Comparison of ENCODE assay signal across 12 mouse cellular contexts in genomic region chr15:99319411-99319871, GRCm38 (mm10). TPM values are rescaled to one million over a fixed set of nuclear protein-coding genes. Genes with fewer than 3 reads are reported as not detected.
A peak's percentile ranks its signal among the peaks of the same experiment; 100 is the strongest.
DNase-seq lines count a peak whose midpoint lies in the region; ATAC-seq and TF ChIP-seq lines count a peak whose summit lies in the region.
"Had no signal": no experiment of that assay in that cellular context is flagged by ENCODE, and none has a peak within 500 bp of the region (broad histone marks: within the 10 kb centered on the region; RNA-seq: fewer than 3 reads in every experiment).

No protein-coding gene starts in this region.

- H3K27me3 ChIP-seq in lung, embryonic 14.5 days (ENCODE audit: insufficient read depth, low read length) = no peaks in the 10 kb centered on the region
- H3K27me3 ChIP-seq: hindbrain, embryonic 15.5 days; midbrain, embryonic 12.5 days had no signal

- peak; percentile 31; the same call in 1 of the 2 replicates for ATAC-seq in lung, embryonic 14.5 days (ENCODE audit: insufficient read depth)
- ATAC-seq in megakaryocyte progenitor cell, adult 5-6 weeks (replicated peaks; ENCODE audit: poor library complexity) = no peak

- peak overlapping the region; percentile 71 for H3K27ac ChIP-seq in lung, embryonic 14.5 days (ENCODE audit: low read depth)
- H3K27ac ChIP-seq: hindbrain, embryonic 15.5 days; midbrain, embryonic 12.5 days had no signal

- peaks cover 97% of the 10 kb centered on the region for H3K36me3 ChIP-seq in lung, embryonic 14.5 days (ENCODE audit: insufficient read depth)

- H3K9me3 ChIP-seq in lung, embryonic 14.5 days (ENCODE audit: low read depth, low read length) = no peaks in the 10 kb centered on the region
- H3K9me3 ChIP-seq: hindbrain, embryonic 15.5 days; midbrain, embryonic 12.5 days had no signal

- no peaks in the 10 kb centered on the region for H3K4me1 ChIP-seq in lung, embryonic 14.5 days (ENCODE audit: insufficient read depth)
- H3K4me1 ChIP-seq: hindbrain, embryonic 15.5 days; midbrain, embryonic 12.5 days had no signal

- no peak for TF ChIP-seq CTCF in lung, embryonic 14.5 days (IDR thresholded peaks at IDR 0.05; ENCODE audit: low read depth)

- WGBS in lung, embryonic 14.5 days = 64% methylated on average over 3 of the region's 3 CpGs

- no peak overlapping the region for H3K4me3 ChIP-seq in lung, embryonic 14.5 days (ENCODE audit: low read depth, low read length)
- H3K4me3 ChIP-seq: hindbrain, embryonic 15.5 days; midbrain, embryonic 12.5 days had no signal

- peak; percentile 56 to 57 for DNase-seq in cerebellum, postnatal 10 days
- no peak for DNase-seq in cerebellum, postnatal 4 days (ENCODE audit: low spot score in 2 of 2)
- DNase-seq in lung, embryonic 14.5 days = peak; percentile 41
- DNase-seq in lung, postnatal 14 days = no peak
- DNase-seq in kidney, postnatal 25 days = peak; percentile 54 to 78
- DNase-seq in testis, postnatal 10 days (ENCODE audit: low spot score) = peak; percentile 72
- DNase-seq in urinary bladder, postnatal 10 days (ENCODE audit: low spot score) = no peak
- DNase-seq: B cell, adult 2 months; right cerebral cortex, postnatal 25 days had no signal

- H3K4me2 ChIP-seq in lung, embryonic 14.5 days = no peak overlapping the region
- H3K4me2 ChIP-seq: hindbrain, embryonic 15.5 days; midbrain, embryonic 12.5 days had no signal

- no peak overlapping the region for H3K9ac ChIP-seq in lung, embryonic 14.5 days
- H3K9ac ChIP-seq: hindbrain, embryonic 15.5 days; midbrain, embryonic 12.5 days had no signal

RNA-seq across cellular contexts. Expression of gene Fam186b, which starts 23.8 kb away (rescaled TPM):
- polyA plus RNA-seq in lung, embryonic 14.5 days (2014; fragmentation: Nextera tagmentation; extraction: Ambion mirVana) = 0.05 and 0.15 TPM in 2 replicates
- total RNA-seq in megakaryocyte progenitor cell, adult 5-6 weeks (2015) = not detected in 2 replicates
- not detected in 2 replicates for total RNA-seq in megakaryocyte progenitor cell, adult 5-6 weeks (2017)

RNA-seq across cellular contexts. Expression of gene Prpf40b, which starts 24.6 kb away (rescaled TPM):
- 48.3 and 59.1 TPM in 2 replicates for polyA plus RNA-seq in lung, embryonic 14.5 days (2014; fragmentation: Nextera tagmentation; extraction: Ambion mirVana)
- total RNA-seq in megakaryocyte progenitor cell, adult 5-6 weeks (2015) = 7.8 and 11.0 TPM in 2 replicates
- 8.1 and 10.3 TPM in 2 replicates for total RNA-seq in megakaryocyte progenitor cell, adult 5-6 weeks (2017)

RNA-seq across cellular contexts. Expression of gene Fmnl3, which starts 50.8 kb away (rescaled TPM):
- 31.7 and 33.5 TPM in 2 replicates for polyA plus RNA-seq in lung, embryonic 14.5 days (2014; fragmentation: Nextera tagmentation; extraction: Ambion mirVana)
- total RNA-seq in megakaryocyte progenitor cell, adult 5-6 weeks (2015) = 11.4 and 11.5 TPM in 2 replicates
- 17.2 and 21.2 TPM in 2 replicates for total RNA-seq in megakaryocyte progenitor cell, adult 5-6 weeks (2017)

Comparison
In these comparisons a context has a peak if more than half of its experiments do, and no peak if none do; other contexts are left out.
1. DNase-seq: peak in cerebellum, postnatal 10 days (2 of 2), lung, embryonic 14.5 days (single experiment), kidney, postnatal 25 days (2 of 2) and testis, postnatal 10 days (single experiment); none in cerebellum, postnatal 4 days (0 of 2), lung, postnatal 14 days (single experiment) and urinary bladder, postnatal 10 days (single experiment).